Mouse (Mus musculus): ENCODE results near the gene Ifnar1. TPM values are rescaled to one million over a fixed set of nuclear protein-coding genes. Genes with fewer than 3 reads are reported as not detected.
"Not testable (repeated sequence)": the region's sequence is repeated elsewhere in the genome, so short reads cannot be mapped to it uniquely, and the experiment has no call there.

Gene Ifnar1
- total RNA-seq (2015; ENCODE audit: low replicate concordance) (81.7 and 93.6 TPM in 2 replicates), total RNA-seq (2017; ENCODE audit: low replicate concordance) (133 and 147 TPM in 2 replicates)

GRCm38 (mm10) chr16:91484808-91485700, at the start of gene Ifnar1:
TSS of gene Ifnar1 (plus strand) at chr16:91485238.
- ATAC-seq (replicated peaks; ENCODE audit: low FRiP score, poor library complexity, severe bottlenecking) = peak; percentile 93

GRCm38 (mm10) chr16:91438081-91438480, 47.0 kb upstream of the Ifnar1 start:
- ATAC-seq (replicated peaks; ENCODE audit: low FRiP score, poor library complexity, severe bottlenecking) = no peak

- not testable (repeated sequence) for ATAC-seq (replicated peaks; ENCODE audit: low FRiP score, poor library complexity, severe bottlenecking)
Observed at GRCm38 (mm10) chr16:91438599-91438998, 46.4 kb upstream of the Ifnar1 start.

GRCm38 (mm10) chr16:91441366-91441765, 43.7 kb upstream of the Ifnar1 start:
- peak; percentile 80 for ATAC-seq (replicated peaks; ENCODE audit: low FRiP score, poor library complexity, severe bottlenecking)

- peak; percentile 86 for ATAC-seq (replicated peaks; ENCODE audit: low FRiP score, poor library complexity, severe bottlenecking)
Observed at GRCm38 (mm10) chr16:91441811-91442240, 43.2 kb upstream of the Ifnar1 start.

- ATAC-seq (replicated peaks; ENCODE audit: low FRiP score, poor library complexity, severe bottlenecking) = peak; percentile 55
Observed at GRCm38 (mm10) chr16:91442446-91442845, 42.6 kb upstream of the Ifnar1 start.

GRCm38 (mm10) chr16:91443211-91443611, 41.8 kb upstream of the Ifnar1 start:
- no peak for ATAC-seq (replicated peaks; ENCODE audit: low FRiP score, poor library complexity, severe bottlenecking)

- no peak for ATAC-seq (replicated peaks; ENCODE audit: low FRiP score, poor library complexity, severe bottlenecking)
Observed at GRCm38 (mm10) chr16:91444847-91445246, 40.2 kb upstream of the Ifnar1 start.

- no peak for ATAC-seq (replicated peaks; ENCODE audit: low FRiP score, poor library complexity, severe bottlenecking)
Observed at GRCm38 (mm10) chr16:91445566-91445965, 39.5 kb upstream of the Ifnar1 start.

- ATAC-seq (replicated peaks; ENCODE audit: low FRiP score, poor library complexity, severe bottlenecking) = peak; percentile 39
Observed at GRCm38 (mm10) chr16:91446778-91447511, 38.1 kb upstream of the Ifnar1 start.

GRCm38 (mm10) chr16:91447512-91447900, 37.5 kb upstream of the Ifnar1 start:
- 0 out of 2 replicates have a peak, but pooled peaks have one; percentile 9 for ATAC-seq (replicated peaks; ENCODE audit: low FRiP score, poor library complexity, severe bottlenecking)

GRCm38 (mm10) chr16:91448088-91448487, 37.0 kb upstream of the Ifnar1 start:
- peak; percentile 45 for ATAC-seq (replicated peaks; ENCODE audit: low FRiP score, poor library complexity, severe bottlenecking)

- ATAC-seq (replicated peaks; ENCODE audit: low FRiP score, poor library complexity, severe bottlenecking) = 0 out of 2 replicates have a peak, but pooled peaks have one; percentile 36
Observed at GRCm38 (mm10) chr16:91448895-91449294, 36.1 kb upstream of the Ifnar1 start.

- ATAC-seq (replicated peaks; ENCODE audit: low FRiP score, poor library complexity, severe bottlenecking) = no peak
Observed at GRCm38 (mm10) chr16:91450137-91451064, 34.6 kb upstream of the Ifnar1 start.

GRCm38 (mm10) chr16:91451949-91452348, 33.1 kb upstream of the Ifnar1 start:
- no peak for ATAC-seq (replicated peaks; ENCODE audit: low FRiP score, poor library complexity, severe bottlenecking)

- no peak for ATAC-seq (replicated peaks; ENCODE audit: low FRiP score, poor library complexity, severe bottlenecking)
Observed at GRCm38 (mm10) chr16:91452363-91452896, 32.6 kb upstream of the Ifnar1 start.

GRCm38 (mm10) chr16:91455868-91456267, 29.2 kb upstream of the Ifnar1 start:
- no peak for ATAC-seq (replicated peaks; ENCODE audit: low FRiP score, poor library complexity, severe bottlenecking)

- ATAC-seq (replicated peaks; ENCODE audit: low FRiP score, poor library complexity, severe bottlenecking) = 0 out of 2 replicates have a peak, but pooled peaks have one; percentile 22
Observed at GRCm38 (mm10) chr16:91458301-91458746, 26.7 kb upstream of the Ifnar1 start.

- ATAC-seq (replicated peaks; ENCODE audit: low FRiP score, poor library complexity, severe bottlenecking) = no peak
Observed at GRCm38 (mm10) chr16:91458976-91459375, 26.1 kb upstream of the Ifnar1 start.

All from erythroblast, adult 5-6 weeks (primary cell).